Mouse (Mus musculus): Measurements from ENCODE around the gene Il31ra. TPM values are rescaled to one million over a fixed set of nuclear protein-coding genes. Genes with fewer than 3 reads are reported as not detected.

The Il31ra gene
- total and polyA plus RNA-seq, 3 experiments: not detected

DNA sequence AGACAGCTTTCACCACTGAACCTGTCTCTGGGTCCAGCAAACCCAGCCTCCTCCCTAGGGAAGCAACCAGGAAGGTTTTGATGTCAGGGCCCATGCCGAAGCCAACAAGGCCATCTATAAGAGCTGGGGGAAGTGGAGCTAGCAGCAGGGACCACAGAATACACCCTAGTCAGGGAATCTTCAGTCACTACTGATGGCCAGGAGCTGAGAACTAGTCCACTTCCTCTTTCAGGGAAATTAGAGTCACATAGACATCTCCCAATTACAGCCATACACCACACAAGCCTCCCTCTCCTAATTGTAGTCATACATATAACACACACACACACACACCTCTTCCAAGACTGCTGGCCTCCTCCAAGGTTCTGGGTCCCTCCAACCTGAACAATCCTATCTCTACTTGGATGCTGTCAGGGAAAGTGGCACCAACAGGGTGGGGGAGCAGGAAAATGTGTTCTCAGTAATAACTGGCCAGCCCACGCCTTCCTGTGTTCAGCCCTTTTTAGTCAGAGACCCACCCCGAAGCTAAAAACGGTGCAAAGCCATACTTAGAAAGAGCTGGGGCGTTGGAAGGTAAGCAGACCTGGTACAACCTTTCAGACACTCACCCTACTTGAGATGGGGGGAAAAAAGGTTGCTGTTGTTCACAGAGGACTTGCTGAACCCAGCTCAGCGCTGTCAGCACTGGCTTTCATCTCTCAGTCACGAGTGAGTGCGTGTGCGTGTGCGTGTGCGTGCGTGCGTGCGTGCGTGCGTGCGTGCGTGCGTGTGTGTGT lies 83.5 kb downstream of the Il31ra start:
- TF ChIP-seq POLR2A (IDR thresholded peaks at IDR 0.05; ENCODE audit: insufficient read depth, low read depth, low read length) (no peak), EP300 (IDR thresholded peaks at IDR 0.05; ENCODE audit: insufficient read depth, low read depth, low read length) (no peak), CTCF (IDR thresholded peaks at IDR 0.05) (no peak)
- intact Hi-C loops (cut with DNase I): no loop called here
- 76% methylated on average over 19 of the region's 19 CpGs for WGBS

GRCm38 (mm10) chr13:112509465-112509864 lies 84.7 kb downstream of the Il31ra start:
- WGBS: 28% methylated on average over 4 of the region's 4 CpGs
- Histone ChIP-seq H3K27ac (no peak overlapping the region), H3K27me3 (ENCODE audit: control insufficient read depth, insufficient read depth, low read length) (no peaks in the 10 kb centered on the region), H3K4me3 (no peak overlapping the region), H3K9ac (ENCODE audit: low read depth, low read length) (no peak overlapping the region), H3K36me3 (ENCODE audit: control insufficient read depth, insufficient read depth, low read length) (no peaks in the 10 kb centered on the region), H3K4me1 (ENCODE audit: control insufficient read depth, insufficient read depth, low read length) (no peaks in the 10 kb centered on the region; the same call in 1 of the 2 replicates), H3K79me2 (replicated peaks; ENCODE audit: control insufficient read depth, insufficient read depth, low read length) (no peaks in the 10 kb centered on the region)
- intact Hi-C loops (cut with DNase I): loop anchor here (1.0 to 10.0 kb wide), 3 partner anchors 201 to 735 kb away; no protein-coding TSS in a partner anchor
- peak; percentile 93 for TF ChIP-seq EP300 (IDR thresholded peaks at IDR 0.05; ENCODE audit: insufficient read depth, low read depth, low read length)
- no peak for TF ChIP-seq POLR2A (IDR thresholded peaks at IDR 0.05; ENCODE audit: insufficient read depth, low read depth, low read length)
- peak; percentile 98 for TF ChIP-seq CTCF (IDR thresholded peaks at IDR 0.05)
- DNase-seq: peak; percentile 53 to 62

More for the DNA sequence above, 83.5 kb downstream of the Il31ra start:
- no peaks in the 10 kb centered on the region for H3K27me3 ChIP-seq (ENCODE audit: control insufficient read depth, insufficient read depth, low read length)
- no peaks in the 10 kb centered on the region for H3K36me3 ChIP-seq (ENCODE audit: control insufficient read depth, insufficient read depth, low read length)
- no peak overlapping the region for H3K27ac ChIP-seq
- H3K4me3 ChIP-seq: no peak overlapping the region
- H3K9ac ChIP-seq (ENCODE audit: low read depth, low read length): no peak overlapping the region
- H3K4me1 ChIP-seq (ENCODE audit: control insufficient read depth, insufficient read depth, low read length): no peaks in the 10 kb centered on the region; the same call in 1 of the 2 replicates
- DNase-seq: no peak
- no peaks in the 10 kb centered on the region for H3K79me2 ChIP-seq (replicated peaks; ENCODE audit: control insufficient read depth, insufficient read depth, low read length)

DNA sequence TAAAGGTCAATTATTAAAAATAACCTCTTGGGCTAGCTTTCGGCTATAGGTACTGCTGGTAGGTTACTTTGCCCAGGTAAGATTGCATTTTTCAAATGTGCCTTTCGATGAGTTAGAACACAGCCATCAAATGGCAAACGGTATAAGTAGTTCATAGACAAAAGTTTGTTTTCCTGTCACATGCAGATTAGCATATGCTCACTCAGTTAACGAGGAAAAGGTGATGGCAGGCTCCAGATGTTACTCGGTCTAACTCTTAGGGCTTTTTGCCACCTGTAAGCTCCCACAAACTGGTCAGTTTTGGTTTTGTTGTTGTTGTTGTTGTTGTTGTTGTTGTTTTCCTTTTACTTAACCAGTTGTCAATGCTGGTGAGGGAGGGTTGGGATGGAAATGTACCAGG lies 85.7 kb downstream of the Il31ra start:
- intact Hi-C loops (cut with DNase I): loop anchor here (10.0 kb wide), 1 partner anchor 734 kb away; no protein-coding TSS in a partner anchor
- Histone ChIP-seq H3K4me1 (ENCODE audit: control insufficient read depth, insufficient read depth, low read length) (no peaks in the 10 kb centered on the region; the same call in 1 of the 2 replicates), H3K9ac (ENCODE audit: low read depth, low read length) (no peak overlapping the region), H3K79me2 (replicated peaks; ENCODE audit: control insufficient read depth, insufficient read depth, low read length) (no peaks in the 10 kb centered on the region), H3K27ac (no peak overlapping the region), H3K36me3 (ENCODE audit: control insufficient read depth, insufficient read depth, low read length) (no peaks in the 10 kb centered on the region), H3K27me3 (ENCODE audit: control insufficient read depth, insufficient read depth, low read length) (no peaks in the 10 kb centered on the region), H3K4me3 (no peak overlapping the region)
- TF ChIP-seq EP300 (IDR thresholded peaks at IDR 0.05; ENCODE audit: insufficient read depth, low read depth, low read length) (no peak), POLR2A (IDR thresholded peaks at IDR 0.05; ENCODE audit: insufficient read depth, low read depth, low read length) (no peak), CTCF (IDR thresholded peaks at IDR 0.05) (no peak)
- WGBS: 76% methylated on average over 5 of the region's 5 CpGs
- DNase-seq: no peak

GRCm38 (mm10) chr13:112507691-112508090 lies 86.5 kb downstream of the Il31ra start:
- Histone ChIP-seq H3K36me3 (ENCODE audit: control insufficient read depth, insufficient read depth, low read length) (no peaks in the 10 kb centered on the region), H3K4me3 (no peak overlapping the region), H3K79me2 (replicated peaks; ENCODE audit: control insufficient read depth, insufficient read depth, low read length) (no peaks in the 10 kb centered on the region), H3K4me1 (ENCODE audit: control insufficient read depth, insufficient read depth, low read length) (no peaks in the 10 kb centered on the region; the same call in 1 of the 2 replicates), H3K9ac (ENCODE audit: low read depth, low read length) (no peak overlapping the region), H3K27ac (no peak overlapping the region), H3K27me3 (ENCODE audit: control insufficient read depth, insufficient read depth, low read length) (no peaks in the 10 kb centered on the region)
- no peak for DNase-seq
- 77% methylated on average over 13 of the region's 13 CpGs for WGBS
- no peak for TF ChIP-seq CTCF (IDR thresholded peaks at IDR 0.05)
- TF ChIP-seq EP300 (IDR thresholded peaks at IDR 0.05; ENCODE audit: insufficient read depth, low read depth, low read length): no peak
- TF ChIP-seq POLR2A (IDR thresholded peaks at IDR 0.05; ENCODE audit: insufficient read depth, low read depth, low read length): no peak
- intact Hi-C loops (cut with DNase I): loop anchor here (10.0 kb wide), 1 partner anchor 733 kb away; no protein-coding TSS in a partner anchor

- Histone ChIP-seq H3K4me1 (ENCODE audit: control insufficient read depth, insufficient read depth, low read length) (no peaks in the 10 kb centered on the region; the same call in 1 of the 2 replicates), H3K9ac (ENCODE audit: low read depth, low read length) (no peak overlapping the region), H3K4me3 (no peak overlapping the region), H3K27ac (no peak overlapping the region), H3K36me3 (ENCODE audit: control insufficient read depth, insufficient read depth, low read length) (no peaks in the 10 kb centered on the region), H3K79me2 (replicated peaks; ENCODE audit: control insufficient read depth, insufficient read depth, low read length) (no peaks in the 10 kb centered on the region), H3K27me3 (ENCODE audit: control insufficient read depth, insufficient read depth, low read length) (no peaks in the 10 kb centered on the region)
- intact Hi-C loops (cut with DNase I): loop anchor here (10.0 kb wide), 1 partner anchor 732 kb away; no protein-coding TSS in a partner anchor
- TF ChIP-seq CTCF (IDR thresholded peaks at IDR 0.05) (no peak), EP300 (IDR thresholded peaks at IDR 0.05; ENCODE audit: insufficient read depth, low read depth, low read length) (no peak), POLR2A (IDR thresholded peaks at IDR 0.05; ENCODE audit: insufficient read depth, low read depth, low read length) (no peak)
- DNase-seq: no peak
- WGBS: 73% methylated on average over 13 of the region's 13 CpGs
Measured at GRCm38 (mm10) chr13:112506766-112507165, 87.4 kb downstream of the Il31ra start.

DNA sequence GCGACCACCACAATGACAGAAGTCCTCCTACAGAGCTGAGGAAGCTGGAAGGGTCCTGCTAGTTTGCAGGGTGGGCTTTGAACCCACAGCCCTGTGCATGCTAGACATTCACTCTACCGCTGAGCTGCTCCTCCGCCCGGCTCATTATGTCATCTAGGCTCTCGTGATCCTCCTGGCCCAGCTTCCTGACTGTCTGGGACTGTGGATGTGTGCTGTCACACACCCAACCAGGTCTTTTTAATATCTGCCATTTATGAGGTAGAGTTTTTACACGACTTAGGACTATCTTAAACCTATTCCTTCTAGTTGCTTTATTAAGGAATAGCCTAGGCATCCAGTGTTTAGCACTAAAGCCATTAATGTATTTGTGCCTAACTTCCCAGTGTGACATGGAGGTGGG lies 88.7 kb downstream of the Il31ra start:
- no peak for DNase-seq
- H3K36me3 ChIP-seq (ENCODE audit: control insufficient read depth, insufficient read depth, low read length): no peaks in the 10 kb centered on the region
- WGBS: 79% methylated on average over 6 of the region's 6 CpGs
- intact Hi-C loops (cut with DNase I): loop anchor here (2.0 to 10.0 kb wide), 2 partner anchors 17 to 731 kb away; no protein-coding TSS in a partner anchor
- H3K4me3 ChIP-seq: no peak overlapping the region
- no peak overlapping the region for H3K27ac ChIP-seq
- no peaks in the 10 kb centered on the region for H3K79me2 ChIP-seq (replicated peaks; ENCODE audit: control insufficient read depth, insufficient read depth, low read length)
- H3K4me1 ChIP-seq (ENCODE audit: control insufficient read depth, insufficient read depth, low read length): no peaks in the 10 kb centered on the region; the same call in 1 of the 2 replicates
- H3K27me3 ChIP-seq (ENCODE audit: control insufficient read depth, insufficient read depth, low read length): no peaks in the 10 kb centered on the region
- no peak overlapping the region for H3K9ac ChIP-seq (ENCODE audit: low read depth, low read length)
- TF ChIP-seq POLR2A (IDR thresholded peaks at IDR 0.05; ENCODE audit: insufficient read depth, low read depth, low read length) (no peak), EP300 (IDR thresholded peaks at IDR 0.05; ENCODE audit: insufficient read depth, low read depth, low read length) (no peak), CTCF (IDR thresholded peaks at IDR 0.05) (no peak)
